Mouse (Mus musculus) right cerebral cortex, postnatal 25 days (tissue): ENCODE measurements at regions not wholly inside any gene's neighbourhood (a gene's known extent, or its start where the extent isn't known, plus 50 kb on each side); places are given as distances from the start of the nearest gene placed in this dataset.

Experiments
- DNase-seq: peaks from one replicate; pipeline ENCODE4 v3.0.0; 2022

- DNase-seq, result no peak
Observed at GRCm38 (mm10) chr13:97555312-97555711, 205.1 kb downstream of the Gm10260 start.

DNA sequence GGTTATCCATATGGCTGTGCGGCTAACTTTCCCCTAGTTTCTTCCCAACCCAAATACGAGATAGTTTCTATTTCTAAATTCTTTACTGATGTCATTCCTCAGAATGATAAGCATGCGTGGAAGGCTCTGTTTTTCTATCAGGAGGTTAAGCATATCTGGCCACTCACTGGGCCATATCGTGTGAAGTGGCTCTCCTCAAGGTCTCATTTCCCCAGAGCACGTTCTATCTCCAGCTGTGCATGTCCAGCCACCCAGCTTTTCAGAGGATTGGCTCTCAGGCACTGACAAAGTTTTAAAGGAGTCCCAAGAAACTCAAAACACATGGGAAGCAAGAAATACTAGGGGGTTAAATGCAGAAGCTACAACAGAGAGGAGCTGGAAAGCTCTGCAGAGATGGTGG, 205.8 kb downstream of the Gm10260 start:
- DNase-seq, result no peak

- no peak for DNase-seq
Observed at GRCm38 (mm10) chr13:97552236-97552635, 208.2 kb downstream of the Gm10260 start.

DNA sequence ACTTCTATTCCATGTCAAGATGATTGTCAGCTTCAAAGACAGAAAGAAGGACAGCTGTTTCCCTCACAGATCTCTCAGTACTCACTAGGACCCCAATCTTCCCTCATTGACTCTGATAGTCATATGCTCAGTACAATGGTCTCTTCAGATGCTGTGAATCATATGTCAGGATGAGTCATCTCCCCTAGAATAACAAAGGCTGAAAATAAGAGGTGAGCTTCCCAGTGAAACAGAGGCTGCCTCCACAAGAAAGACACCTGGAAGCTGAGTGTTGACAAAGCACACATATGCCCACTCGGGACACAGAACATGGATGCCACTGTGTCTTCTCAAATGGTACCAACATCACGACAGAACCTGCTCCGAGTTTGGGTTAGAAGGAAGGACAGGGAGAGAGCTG, 209.6 kb downstream of the Gm10260 start:
- no peak for DNase-seq

DNA sequence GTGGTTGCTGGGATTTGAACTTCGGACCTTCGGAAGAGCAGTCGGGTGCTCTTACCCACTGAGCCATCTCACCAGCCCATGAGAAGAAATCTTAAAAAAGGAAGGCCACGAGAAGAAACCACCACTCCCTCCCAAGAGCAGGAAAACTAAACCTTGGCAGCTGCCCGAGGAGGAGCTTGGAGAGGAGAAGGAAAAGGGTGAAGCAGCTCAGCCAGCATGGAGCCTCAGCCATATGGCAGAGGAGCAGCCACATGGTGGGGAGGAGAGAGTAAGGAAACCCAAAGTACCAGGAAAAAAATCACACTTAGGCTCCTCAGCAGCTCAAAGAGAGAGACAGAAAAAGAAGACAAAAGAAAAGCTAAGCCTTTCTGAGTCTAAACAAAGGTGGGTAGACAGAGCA, 210.3 kb downstream of the Gm10260 start:
- peak; percentile 61 for DNase-seq

- DNase-seq, result no peak
Observed at GRCm38 (mm10) chr13:97549384-97549783, 211.0 kb downstream of the Gm10260 start.

DNA sequence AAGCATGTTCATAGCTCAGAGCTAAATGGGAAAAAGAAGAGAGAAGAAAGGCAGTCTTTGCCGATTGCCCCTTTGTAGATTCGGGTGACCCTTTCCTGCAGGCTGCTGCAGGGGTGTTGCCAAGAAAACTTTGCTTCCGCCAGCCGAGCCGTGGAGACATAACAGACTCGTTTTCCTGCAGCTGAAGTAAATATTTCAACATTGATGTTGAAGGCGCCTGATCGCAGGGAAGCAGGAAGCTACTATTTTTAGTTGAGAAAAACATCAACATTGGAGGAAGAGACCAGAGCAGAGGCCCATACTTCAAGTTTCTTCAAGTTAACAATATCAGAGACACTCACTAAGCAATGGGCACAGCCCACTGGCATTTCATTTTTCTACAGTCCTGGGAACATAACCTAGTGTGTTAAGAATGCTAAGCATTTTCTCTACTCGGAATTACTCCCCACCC, 211.9 kb downstream of the Gm10260 start:
- no peak for DNase-seq

DNA sequence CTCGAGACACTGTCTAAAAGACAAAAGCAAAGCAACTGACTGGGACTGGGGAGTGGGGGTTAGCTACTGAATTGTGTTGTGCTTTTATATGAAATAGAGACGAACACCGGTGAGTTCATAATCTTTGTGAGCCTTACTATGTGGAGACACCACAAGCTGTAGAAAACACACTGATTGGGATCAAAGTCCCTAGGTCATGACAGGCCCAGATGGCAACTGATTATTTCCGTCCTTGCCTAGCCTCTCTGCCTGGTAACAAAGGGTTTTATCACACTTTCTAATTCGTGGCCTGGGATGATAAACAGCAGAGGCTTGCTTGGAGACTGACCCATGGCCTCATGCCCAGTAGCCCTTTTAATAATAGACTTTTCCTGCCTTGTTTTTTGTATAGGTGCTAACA, 213.5 kb downstream of the Gm10260 start:
- no peak for DNase-seq

GRCm38 (mm10) chr13:97545971-97546454, 214.4 kb downstream of the Gm10260 start:
- DNase-seq, result no peak

GRCm38 (mm10) chr13:97539686-97540085, 220.7 kb downstream of the Gm10260 start:
- no peak for DNase-seq

DNA sequence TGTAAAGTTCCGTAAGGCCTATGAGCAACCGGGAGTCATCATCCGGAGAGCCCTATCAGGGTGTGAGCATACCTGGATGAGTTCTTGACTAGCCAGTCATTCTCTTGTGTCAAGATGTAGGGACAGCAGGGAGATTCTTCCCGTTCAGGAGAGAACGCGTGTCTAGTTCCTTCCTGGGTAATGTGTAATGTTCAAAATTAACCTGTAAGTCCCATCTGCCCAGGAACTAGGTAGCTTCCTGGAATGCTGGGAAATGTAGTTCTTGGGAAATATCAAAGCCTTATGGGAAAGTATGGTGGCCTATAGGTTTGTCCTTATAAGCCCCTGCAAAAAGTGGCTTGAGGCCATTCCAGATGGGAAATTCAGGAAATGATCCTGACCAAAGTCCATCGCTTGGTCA, 222.0 kb downstream of the Gm10260 start:
- no peak for DNase-seq

GRCm38 (mm10) chr13:97537686-97538085, 222.7 kb downstream of the Gm10260 start:
- no peak for DNase-seq

- DNase-seq, result no peak
Observed at GRCm38 (mm10) chr13:97537206-97537605, 223.2 kb downstream of the Gm10260 start.

DNA sequence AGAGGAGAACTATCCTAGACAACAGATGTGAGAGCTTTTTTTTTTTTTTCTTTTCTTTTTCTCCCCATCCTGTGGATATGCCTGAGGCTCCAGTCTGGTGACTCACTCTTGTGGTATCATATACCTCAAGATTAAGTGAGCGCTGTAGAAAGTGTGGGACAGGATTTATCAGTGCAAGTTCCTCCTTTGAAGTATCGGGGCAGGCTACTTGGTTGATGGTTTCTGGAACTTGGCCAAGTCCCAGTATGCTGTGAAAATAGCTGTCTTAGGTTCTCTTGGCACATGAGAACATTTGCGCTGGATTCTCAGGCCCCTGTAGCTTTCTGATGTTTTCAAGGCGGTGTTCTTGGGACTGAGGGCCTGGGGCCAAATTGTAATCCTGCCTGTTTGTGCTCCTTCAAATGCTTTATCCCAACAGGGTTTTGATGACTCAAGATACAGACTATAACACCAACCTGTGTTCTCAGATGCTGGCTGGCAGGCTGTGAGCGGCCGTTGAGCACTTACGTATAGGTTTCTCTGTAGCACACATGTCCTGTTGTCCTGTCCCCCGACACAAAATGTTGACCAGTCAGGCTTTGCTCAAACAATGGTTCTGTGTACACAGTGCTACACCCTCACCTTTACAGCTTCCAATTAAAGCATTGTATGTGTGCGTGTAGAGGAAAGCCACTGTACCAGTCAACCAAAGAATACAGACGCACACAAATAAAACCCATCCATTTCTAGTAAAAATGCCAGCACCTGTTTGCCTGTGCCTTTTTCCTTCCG, 226.4 kb downstream of the Gm10260 start:
- no peak for DNase-seq

GRCm38 (mm10) chr13:97531181-97531580, 229.3 kb downstream of the Gm10260 start:
- DNase-seq, result no peak

DNA sequence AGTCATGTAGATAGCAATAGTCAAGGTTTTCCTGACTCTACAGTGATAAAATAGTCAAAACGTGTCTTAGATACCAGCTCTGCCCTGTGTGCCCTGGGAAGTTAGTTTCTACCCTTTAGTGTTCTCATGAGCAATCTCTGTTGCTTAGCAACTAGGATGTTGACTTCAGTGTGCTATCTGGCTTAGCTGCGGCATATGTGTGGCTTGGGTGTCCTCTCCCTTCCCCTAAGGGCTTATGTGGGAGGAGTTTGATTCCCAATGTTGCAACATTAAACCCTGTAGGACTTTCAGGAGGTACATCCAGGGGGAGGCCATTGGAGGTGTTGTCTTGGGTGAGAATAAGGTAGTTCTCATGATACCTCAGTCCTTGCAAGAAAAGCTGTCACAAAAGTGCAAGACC, 229.9 kb downstream of the Gm10260 start:
- DNase-seq, result no peak

GRCm38 (mm10) chr13:97527958-97528357, 232.5 kb downstream of the Gm10260 start:
- no peak for DNase-seq

- DNase-seq, result no peak
Observed at GRCm38 (mm10) chr13:97524847-97525434, 235.5 kb downstream of the Gm10260 start.

- DNase-seq, result no peak
Observed at GRCm38 (mm10) chr13:97523523-97524412, 236.7 kb downstream of the Gm10260 start.

- no peak for DNase-seq
Observed at GRCm38 (mm10) chr13:97520988-97521547, 239.4 kb downstream of the Gm10260 start.

- no peak for DNase-seq
Observed at GRCm38 (mm10) chr13:97516731-97517130, 243.7 kb downstream of the Gm10260 start.

DNA sequence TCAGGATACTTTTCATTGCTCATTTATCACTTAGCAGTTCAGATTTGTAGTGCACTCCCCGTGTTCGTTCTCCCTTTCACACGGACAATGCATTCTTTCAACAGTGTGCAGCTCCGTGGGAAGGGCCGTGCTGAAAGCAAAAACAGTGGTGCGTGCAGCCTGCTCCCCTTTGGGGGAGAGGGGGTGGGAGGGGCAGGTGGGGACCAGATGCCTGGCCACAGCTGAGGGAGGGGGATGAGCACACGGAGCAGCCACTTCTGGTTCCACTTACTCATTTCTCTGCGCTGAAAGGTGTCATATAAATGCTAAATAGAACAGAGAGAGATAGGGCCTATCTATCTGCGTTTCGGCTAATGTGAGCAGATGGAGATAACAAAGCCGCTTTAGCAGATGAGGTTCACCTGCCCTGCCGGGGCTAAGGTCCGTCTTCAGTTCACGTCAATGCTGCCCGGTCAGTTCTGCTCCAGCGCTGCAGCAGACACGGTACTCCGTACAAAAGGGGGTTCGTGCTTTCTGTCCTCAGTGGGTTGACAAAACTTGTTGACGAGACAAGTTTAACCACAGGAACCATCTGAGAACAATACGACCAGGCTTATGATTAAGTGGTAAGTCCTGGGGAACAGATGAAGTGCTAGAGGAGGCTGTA, 245.9 kb downstream of the Gm10260 start:
- no peak for DNase-seq

GRCm38 (mm10) chr13:97512521-97512920, 247.9 kb downstream of the Gm10260 start:
- no peak for DNase-seq
